Mouse (Mus musculus) heart, embryonic 12.5 days (tissue): Measurements from ENCODE around the gene Prkd1. TPM values are rescaled to one million over a fixed set of nuclear protein-coding genes. Genes with fewer than 3 reads are reported as not detected.
A peak's percentile ranks its signal among the peaks of the same experiment; 100 is the strongest.

Source experiments
- ATAC-seq: fragments of 200-750 bp; cut with Nextera tagmentation; 2 replicates; pipeline ENCODE4 v1.8.0; 2017; ENCODE audit warnings: moderate TSS enrichment, moderate library complexity; ENCODE audit not compliant: insufficient number of reproducible peaks, low FRiP score
- H3K27ac ChIP-seq: fragments of 300-500 bp; sonication (generic); 2 replicates; pipeline ENCODE4 v1.5.1; 2016; ENCODE audit warnings: mild to moderate bottlenecking, moderate library complexity; ENCODE audit not compliant: poor library complexity, severe bottlenecking
- H3K27me3 ChIP-seq: fragments of 300-500 bp; sonication (generic); replicated peaks from 2 replicates; pipeline ENCODE4 v1.6.1; 2016; ENCODE audit warnings: mild to moderate bottlenecking, moderate library complexity
- H3K36me3 ChIP-seq: fragments of 300-500 bp; sonication (generic); 2 replicates; pipeline ENCODE4 v1.6.1; 2016; ENCODE audit warnings: mild to moderate bottlenecking, moderate library complexity
- H3K4me1 ChIP-seq: fragments of 300-500 bp; sonication (generic); replicated peaks from 2 replicates; pipeline ENCODE4 v1.6.1; 2016; ENCODE audit warnings: mild to moderate bottlenecking
- H3K4me2 ChIP-seq: fragments of 300-500 bp; sonication (generic); 2 replicates; pipeline ENCODE4 v1.6.1; 2016; ENCODE audit warnings: mild to moderate bottlenecking, moderate library complexity
- H3K4me3 ChIP-seq: fragments of 300-500 bp; sonication (generic); 2 replicates; pipeline ENCODE4 v1.5.1; 2016; ENCODE audit warnings: mild to moderate bottlenecking
- H3K9ac ChIP-seq: fragments of 300-500 bp; sonication (generic); 2 replicates; pipeline ENCODE4 v1.6.1; 2016; ENCODE audit warnings: mild to moderate bottlenecking, moderate library complexity
- H3K9me3 ChIP-seq: fragments of 300-500 bp; sonication (generic); replicated peaks from 2 replicates; pipeline ENCODE4 v1.6.1; 2016; ENCODE audit warnings: mild to moderate bottlenecking, moderate library complexity
- WGBS: fragments of 180-500 bp; shearing (Covaris S2); methylation state at CpG from one replicate; pipeline ENCODE4 v1.1.7; 2016; 5-methylcytosine and 5-hydroxymethylcytosine counted together
- polyA plus RNA-seq: library from polyadenylated mRNA; unstranded; fragments of >200 nt; fragmentation: Nextera tagmentation; extraction: Ambion mirVana; gene quantifications from 2 replicates; pipeline ENCODE4 v1.2.1, GENCODE M21; 2016

Prkd1 gene
- polyA plus RNA-seq, 1 experiment from 2014 or later = 7.7 TPM

GRCm38 (mm10) chr12:50514526-50514925 lies 134.4 kb downstream of the Prkd1 start:
- Histone ChIP-seq H3K36me3 (no peaks in the 10 kb centered on the region), H3K4me2 (no peak overlapping the region)
- WGBS = 63% methylated on average over 2 of the region's 2 CpGs

GRCm38 (mm10) chr12:50511486-50512225 lies 137.2 kb downstream of the Prkd1 start:
- Histone ChIP-seq H3K4me1 (peaks cover 9% of the 10 kb centered on the region), H3K9me3 (no peaks in the 10 kb centered on the region), H3K27ac (no peak overlapping the region), H3K36me3 (no peaks in the 10 kb centered on the region), H3K27me3 (no peaks in the 10 kb centered on the region), H3K4me3 (no peak overlapping the region), H3K4me2 (no peak overlapping the region), H3K9ac (no peak overlapping the region)
- ATAC-seq = no peak
- WGBS = 45% methylated on average over 4 of the region's 4 CpGs

More at GRCm38 (mm10) chr12:50514526-50514925, 134.4 kb downstream of the Prkd1 start:
- ATAC-seq = no peak
- no peak overlapping the region for H3K9ac ChIP-seq
- no peak overlapping the region for H3K4me3 ChIP-seq
- H3K27ac ChIP-seq = no peak overlapping the region
- H3K4me1 ChIP-seq = peaks cover 9% of the 10 kb centered on the region
- no peaks in the 10 kb centered on the region for H3K27me3 ChIP-seq
- H3K9me3 ChIP-seq = no peaks in the 10 kb centered on the region

- Histone ChIP-seq H3K27ac (no peak overlapping the region), H3K27me3 (no peaks in the 10 kb centered on the region), H3K36me3 (no peaks in the 10 kb centered on the region), H3K4me3 (no peak overlapping the region), H3K9me3 (no peaks in the 10 kb centered on the region), H3K4me1 (peaks cover 9% of the 10 kb centered on the region), H3K9ac (no peak overlapping the region), H3K4me2 (no peak overlapping the region)
- 73% methylated on average over 2 of the region's 2 CpGs for WGBS
- ATAC-seq = no peak
These were observed 140.1 kb downstream of the Prkd1 start for GRCm38 (mm10) chr12:50508762-50509161.

GRCm38 (mm10) chr12:50499796-50500504 lies 148.9 kb downstream of the Prkd1 start:
- no peak overlapping the region for H3K4me2 ChIP-seq
- no peaks in the 10 kb centered on the region for H3K27me3 ChIP-seq
- H3K9ac ChIP-seq = no peak overlapping the region
- no peak for ATAC-seq
- WGBS = 84% methylated on average over 3 of the region's 3 CpGs
- no peaks in the 10 kb centered on the region for H3K36me3 ChIP-seq
- no peak overlapping the region for H3K4me3 ChIP-seq
- no peaks in the 10 kb centered on the region for H3K9me3 ChIP-seq
- H3K4me1 ChIP-seq = peaks cover 3% of the 10 kb centered on the region; the same call in 1 of the 2 replicates
- no peak overlapping the region for H3K27ac ChIP-seq

- Histone ChIP-seq H3K9me3 (no peaks in the 10 kb centered on the region), H3K4me1 (peaks cover 6% of the 10 kb centered on the region), H3K36me3 (no peaks in the 10 kb centered on the region), H3K9ac (no peak overlapping the region), H3K4me3 (no peak overlapping the region), H3K27ac (no peak overlapping the region), H3K27me3 (no peaks in the 10 kb centered on the region), H3K4me2 (no peak overlapping the region)
- 89% methylated on average over 3 of the region's 3 CpGs for WGBS
- ATAC-seq = no peak
These were observed 152.9 kb downstream of the Prkd1 start for GRCm38 (mm10) chr12:50496006-50496405.

- Histone ChIP-seq H3K4me2 (no peak overlapping the region), H3K4me1 (peaks cover 3% of the 10 kb centered on the region; the same call in 1 of the 2 replicates), H3K4me3 (no peak overlapping the region), H3K36me3 (no peaks in the 10 kb centered on the region), H3K9me3 (no peaks in the 10 kb centered on the region), H3K27me3 (no peaks in the 10 kb centered on the region), H3K27ac (no peak overlapping the region), H3K9ac (no peak overlapping the region)
- ATAC-seq = no peak
- WGBS = 80% methylated on average over 7 of the region's 7 CpGs
These were observed 169.1 kb downstream of the Prkd1 start for GRCm38 (mm10) chr12:50479784-50480183.

GRCm38 (mm10) chr12:50457151-50457550 lies 191.7 kb downstream of the Prkd1 start:
- ATAC-seq = no peak
- Histone ChIP-seq H3K27ac (no peak overlapping the region), H3K4me1 (no peaks in the 10 kb centered on the region), H3K36me3 (no peaks in the 10 kb centered on the region; the same call in 1 of the 2 replicates), H3K4me3 (no peak overlapping the region), H3K9ac (no peak overlapping the region), H3K4me2 (no peak overlapping the region), H3K27me3 (no peaks in the 10 kb centered on the region), H3K9me3 (0 out of 2 replicates have a peak, but pooled peaks cover 7% of the 10 kb centered on the region)
- 83% methylated on average over 3 of the region's 3 CpGs for WGBS

- Histone ChIP-seq H3K27ac (no peak overlapping the region), H3K4me1 (no peaks in the 10 kb centered on the region), H3K4me2 (no peak overlapping the region), H3K9me3 (no peaks in the 10 kb centered on the region), H3K36me3 (no peaks in the 10 kb centered on the region), H3K4me3 (no peak overlapping the region), H3K27me3 (no peaks in the 10 kb centered on the region), H3K9ac (no peak overlapping the region)
- 87% methylated on average over 3 of the region's 3 CpGs for WGBS
- no peak for ATAC-seq
These were observed 197.1 kb downstream of the Prkd1 start for GRCm38 (mm10) chr12:50451761-50452160.

- Histone ChIP-seq H3K9ac (no peak overlapping the region), H3K4me3 (no peak overlapping the region)
- no peak for ATAC-seq
These were observed 212.2 kb downstream of the Prkd1 start for GRCm38 (mm10) chr12:50436660-50437059.

GRCm38 (mm10) chr12:50430129-50430703 lies 218.7 kb downstream of the Prkd1 start:
- no peak for ATAC-seq
- no peaks in the 10 kb centered on the region for H3K9me3 ChIP-seq
- no peak overlapping the region for H3K4me3 ChIP-seq
- H3K27ac ChIP-seq = no peak overlapping the region
- H3K4me2 ChIP-seq = no peak overlapping the region
- H3K9ac ChIP-seq = no peak overlapping the region
- 86% methylated on average over 5 of the region's 5 CpGs for WGBS
- H3K36me3 ChIP-seq = no peaks in the 10 kb centered on the region
- no peaks in the 10 kb centered on the region for H3K27me3 ChIP-seq
- no peaks in the 10 kb centered on the region for H3K4me1 ChIP-seq

More at GRCm38 (mm10) chr12:50436660-50437059, 212.2 kb downstream of the Prkd1 start:
- no peak overlapping the region for H3K27ac ChIP-seq
- WGBS = 90% methylated on average over 6 of the region's 6 CpGs
- no peak overlapping the region for H3K4me2 ChIP-seq
- H3K9me3 ChIP-seq = no peaks in the 10 kb centered on the region
- no peaks in the 10 kb centered on the region for H3K4me1 ChIP-seq
- no peaks in the 10 kb centered on the region for H3K36me3 ChIP-seq
- no peaks in the 10 kb centered on the region for H3K27me3 ChIP-seq

GRCm38 (mm10) chr12:50352404-50352803 lies 296.5 kb downstream of the Prkd1 start:
- H3K9me3 ChIP-seq = no peaks in the 10 kb centered on the region
- H3K4me3 ChIP-seq = no peak overlapping the region
- no peaks in the 10 kb centered on the region for H3K27me3 ChIP-seq
- peak; percentile 53; the same call in 1 of the 2 replicates for ATAC-seq
- H3K36me3 ChIP-seq = no peaks in the 10 kb centered on the region
- WGBS = 44% methylated on average over 11 of the region's 11 CpGs
- H3K4me2 ChIP-seq = peak overlapping the region; percentile 43
- peak overlapping the region; percentile 21; the same call in 1 of the 2 replicates for H3K27ac ChIP-seq
- H3K4me1 ChIP-seq = peaks cover 3% of the 10 kb centered on the region; the same call in 1 of the 2 replicates
- no peak overlapping the region for H3K9ac ChIP-seq
